Mouse (Mus musculus): ENCODE measurements around the gene Mrps22. TPM values are rescaled to one million over a fixed set of nuclear protein-coding genes. Genes with fewer than 3 reads are reported as not detected.

Gene Mrps22
- polyA plus RNA-seq, 1 experiment from 2014 or later, result 42.8 TPM

GRCm38 (mm10) chr9:98583852-98584251 lies 17.6 kb downstream of the Mrps22 start:
- ChIA-PET CTCF (no interaction called here), POLR2A (no interaction called here)
- DNase-seq (ENCODE audit: low read depth, low spot score), result no peak
- TF ChIP-seq CTCF (IDR thresholded peaks at IDR 0.05), result no peak
- no peak for ATAC-seq
- in situ Hi-C loops (cut with MboI; ENCODE audit: low pct_unique_long_range_greater_than_20kb), result no loop called here
- H3K27me3 ChIP-seq, result no peaks in the 10 kb centered on the region

GRCm38 (mm10) chr9:98563137-98564126 lies 38.0 kb downstream of the Mrps22 start, which contains the start of gene Copb2:
Gene Copb2 (plus strand): TSS chr9:98563721.
- POLR2A ChIA-PET, result interaction anchor here (0.6 kb wide), 1 partner anchor 94 kb away, joined by 5 read pairs; no protein-coding TSS in a partner anchor
- in situ Hi-C loops (cut with MboI; ENCODE audit: low pct_unique_long_range_greater_than_20kb), result no loop called here
- peak; percentile 96 for ATAC-seq
- no peaks in the 10 kb centered on the region for H3K27me3 ChIP-seq
- DNase-seq (ENCODE audit: low read depth, low spot score), result peak; percentile 89
- no peak for TF ChIP-seq CTCF (IDR thresholded peaks at IDR 0.05)
- CTCF ChIA-PET, result interaction anchor here (1.0 kb wide), 1 partner anchor 10 kb away, joined by 4 read pairs; no protein-coding TSS in a partner anchor

- POLR2A ChIA-PET, result no interaction called here
- ATAC-seq, result no peak
These were observed 57.4 kb downstream of the Mrps22 start for GRCm38 (mm10) chr9:98544042-98544441.

More at GRCm38 (mm10) chr9:98544042-98544441, 57.4 kb downstream of the Mrps22 start:
- no peak for TF ChIP-seq CTCF (IDR thresholded peaks at IDR 0.05)
- in situ Hi-C loops (cut with MboI; ENCODE audit: low pct_unique_long_range_greater_than_20kb), result loop anchor here (5.0 to 25.0 kb wide), 3 partner anchors 307 to 1257 kb away; partner anchors contain the start of gene Clstn2
- no peak for DNase-seq (ENCODE audit: low read depth, low spot score)
- H3K27me3 ChIP-seq, result no peaks in the 10 kb centered on the region
- CTCF ChIA-PET, result interaction anchor here (1.0 kb wide), 1 partner anchor 126 kb away, joined by 3 read pairs; no protein-coding TSS in a partner anchor

Other genes starting within 250 kb of the Mrps22 start
- gene Rbp1, start 178.7 kb downstream of the Mrps22 start, polyA plus RNA-seq (2021), result 0.24 TPM
- gene Rbp2, start 115.5 kb downstream of the Mrps22 start, polyA plus RNA-seq (2021), result not detected
- 181 TPM for gene Copb2, start 37.9 kb downstream of the Mrps22 start, polyA plus RNA-seq (2021)
- not detected for gene Prr23a1, start 240.8 kb upstream of the Mrps22 start, polyA plus RNA-seq (2021)

Data from Patski (cell line).